Mouse (Mus musculus): ENCODE measurements at regions not wholly inside any gene's neighbourhood (a gene's known extent, or its start where the extent isn't known, plus 50 kb on each side); places are given as distances from the start of the nearest gene placed in this dataset.

GRCm38 (mm10) chr12:38928786-38929351 lies 149.7 kb downstream of the Etv1 start:
- peak; percentile 13 for DNase-seq (ENCODE audit: low spot score)

GRCm38 (mm10) chr12:38929644-38930043 lies 150.5 kb downstream of the Etv1 start:
- DNase-seq (ENCODE audit: low spot score) = no peak

- DNase-seq (ENCODE audit: low spot score) = no peak
Measured at GRCm38 (mm10) chr12:38931769-38932168, 152.6 kb downstream of the Etv1 start.

- no peak for DNase-seq (ENCODE audit: low spot score)
Measured at GRCm38 (mm10) chr12:38959605-38960004, 180.4 kb downstream of the Etv1 start.

GRCm38 (mm10) chr12:38962302-38962701 lies 183.1 kb downstream of the Etv1 start:
- DNase-seq (ENCODE audit: low spot score) = no peak

GRCm38 (mm10) chr12:38970347-38970746 lies 191.2 kb downstream of the Etv1 start:
- DNase-seq (ENCODE audit: low spot score) = no peak

GRCm38 (mm10) chr12:38972205-38972604 lies 193.0 kb downstream of the Etv1 start:
- DNase-seq (ENCODE audit: low spot score) = no peak

- no peak for DNase-seq (ENCODE audit: low spot score)
Measured at GRCm38 (mm10) chr12:38975508-38975907, 196.3 kb downstream of the Etv1 start.

GRCm38 (mm10) chr12:38982423-38982822 lies 203.2 kb downstream of the Etv1 start:
- no peak for DNase-seq (ENCODE audit: low spot score)

- no peak for DNase-seq (ENCODE audit: low spot score)
Measured at GRCm38 (mm10) chr12:38985909-38986308, 206.7 kb downstream of the Etv1 start.

- no peak for DNase-seq (ENCODE audit: low spot score)
Measured at GRCm38 (mm10) chr12:38986346-38986745, 207.2 kb downstream of the Etv1 start.

GRCm38 (mm10) chr12:38987277-38987676 lies 208.1 kb downstream of the Etv1 start:
- no peak for DNase-seq (ENCODE audit: low spot score)

- DNase-seq (ENCODE audit: low spot score) = no peak
Measured at GRCm38 (mm10) chr12:38987819-38988218, 208.6 kb downstream of the Etv1 start.

GRCm38 (mm10) chr12:39027179-39027578 lies 248.0 kb downstream of the Etv1 start:
- no peak for DNase-seq (ENCODE audit: low spot score)

- DNase-seq (ENCODE audit: low spot score) = no peak
Measured at GRCm38 (mm10) chr12:39027948-39028347, 248.8 kb downstream of the Etv1 start.

- DNase-seq (ENCODE audit: low spot score) = no peak
Measured at GRCm38 (mm10) chr12:39033982-39034381, 254.8 kb downstream of the Etv1 start.

GRCm38 (mm10) chr12:39036466-39037037 lies 257.4 kb downstream of the Etv1 start:
- no peak for DNase-seq (ENCODE audit: low spot score)

GRCm38 (mm10) chr12:39038077-39038476 lies 258.9 kb downstream of the Etv1 start:
- no peak for DNase-seq (ENCODE audit: low spot score)

- no peak for DNase-seq (ENCODE audit: low spot score)
Measured at GRCm38 (mm10) chr12:39038656-39039055, 259.5 kb downstream of the Etv1 start.

- no peak for DNase-seq (ENCODE audit: low spot score)
Measured at GRCm38 (mm10) chr12:39047126-39047525, 267.9 kb downstream of the Etv1 start.

- no peak for DNase-seq (ENCODE audit: low spot score)
Measured at GRCm38 (mm10) chr12:39048441-39048840, 269.3 kb downstream of the Etv1 start.

- DNase-seq (ENCODE audit: low spot score) = no peak
Measured at GRCm38 (mm10) chr12:39048958-39049357, 269.8 kb downstream of the Etv1 start.

- DNase-seq (ENCODE audit: low spot score) = no peak
Measured at GRCm38 (mm10) chr12:39070331-39071045, 291.3 kb downstream of the Etv1 start.

All from yolk sac, embryonic 10.5 days (tissue).